8 mouse cellular contexts compared by ENCODE assay signal in genomic region chr5:123258990-123259389, GRCm38 (mm10). TPM values are rescaled to one million over a fixed set of nuclear protein-coding genes. Genes with fewer than 3 reads are reported as not detected.
DNase-seq lines count a peak whose midpoint lies in the region; ATAC-seq and TF ChIP-seq lines count a peak whose summit lies in the region.

No protein-coding gene starts in this region.

- WGBS in intestine, embryonic 14.5 days = 44% methylated on average over 5 of the region's 5 CpGs
- WGBS in intestine, embryonic 16.5 days = 49% methylated on average over 5 of the region's 5 CpGs
- 55% methylated on average over 5 of the region's 5 CpGs for WGBS in limb, embryonic 10.5 days

- H3K9ac ChIP-seq in intestine, embryonic 14.5 days (ENCODE audit: low read length) = no peak overlapping the region
- H3K9ac ChIP-seq in intestine, embryonic 16.5 days (ENCODE audit: low read depth, low read length) = no peak overlapping the region

- H3K27ac ChIP-seq in intestine, embryonic 14.5 days (ENCODE audit: low read depth) = no peak overlapping the region
- no peak overlapping the region for H3K27ac ChIP-seq in intestine, embryonic 16.5 days (ENCODE audit: low read length)
- H3K27ac ChIP-seq in limb, embryonic 10.5 days = no peak overlapping the region

- peak; percentile 91 for TF ChIP-seq CTCF in E14TG2a.4 (conservative IDR thresholded peaks at IDR 0.05; ENCODE audit: low read length)

- no peak overlapping the region for H3K4me2 ChIP-seq in intestine, embryonic 14.5 days (ENCODE audit: low read length)
- H3K4me2 ChIP-seq in intestine, embryonic 16.5 days (ENCODE audit: low read depth, low read length) = no peak overlapping the region

- no peak for ATAC-seq in intestine, embryonic 14.5 days (replicated peaks; ENCODE audit: low FRiP score, low TSS enrichment, low read depth)
- no peak for ATAC-seq in intestine, embryonic 16.5 days

- H3K4me3 ChIP-seq in intestine, embryonic 14.5 days (ENCODE audit: low read depth, low read length) = no peak overlapping the region
- H3K4me3 ChIP-seq in intestine, embryonic 16.5 days (ENCODE audit: low read length) = no peak overlapping the region
- H3K4me3 ChIP-seq in E14TG2a.4 (replicated peaks; ENCODE audit: low read length) = no peak overlapping the region
- no peak overlapping the region for H3K4me3 ChIP-seq in limb, embryonic 10.5 days

- no peaks in the 10 kb centered on the region for H3K36me3 ChIP-seq in intestine, embryonic 14.5 days (ENCODE audit: control insufficient read depth, insufficient read depth, low read length)
- H3K36me3 ChIP-seq in intestine, embryonic 16.5 days (ENCODE audit: control insufficient read depth, insufficient read depth, low read length) = no peaks in the 10 kb centered on the region
- H3K36me3 ChIP-seq in E14TG2a.4 (ENCODE audit: insufficient read depth, low read length) = no peaks in the 10 kb centered on the region
- no peaks in the 10 kb centered on the region for H3K36me3 ChIP-seq in limb, embryonic 10.5 days

- DNase-seq in intestine, embryonic 14.5 days (ENCODE audit: low spot score) = peak; percentile 70
- peak; percentile 76 for DNase-seq in adrenal gland, postnatal 10 days
- DNase-seq in embryo, embryonic 10.5 days (ENCODE audit: low spot score) = peak; percentile 65
- DNase-seq in limb, embryonic 10.5 days (ENCODE audit: low spot score) = peak; percentile 71
- peak; percentile 65 to 67 for DNase-seq in right cerebral cortex, adult 2 months (ENCODE audit: low spot score in 2 of 2)
- no peak for DNase-seq in ovary, postnatal 14 days (ENCODE audit: low spot score)

- no peaks in the 10 kb centered on the region for H3K9me3 ChIP-seq in intestine, embryonic 14.5 days (ENCODE audit: control insufficient read depth, low read length)
- no peaks in the 10 kb centered on the region for H3K9me3 ChIP-seq in intestine, embryonic 16.5 days (ENCODE audit: control insufficient read depth, low read length)
- no peaks in the 10 kb centered on the region for H3K9me3 ChIP-seq in E14TG2a.4 (ENCODE audit: low read length)
- no peaks in the 10 kb centered on the region for H3K9me3 ChIP-seq in limb, embryonic 10.5 days (replicated peaks)

- no peaks in the 10 kb centered on the region for H3K27me3 ChIP-seq in intestine, embryonic 14.5 days (replicated peaks; ENCODE audit: control insufficient read depth, insufficient read depth, low read length)
- H3K27me3 ChIP-seq in intestine, embryonic 16.5 days (replicated peaks; ENCODE audit: control insufficient read depth, insufficient read depth, low read length) = no peaks in the 10 kb centered on the region
- H3K27me3 ChIP-seq in E14TG2a.4 (ENCODE audit: insufficient read depth, low read length) = peaks cover 26% of the 10 kb centered on the region
- H3K27me3 ChIP-seq in limb, embryonic 10.5 days (ENCODE audit: low read depth, poor library complexity, severe bottlenecking) = peaks cover 8% of the 10 kb centered on the region

- H3K4me1 ChIP-seq in intestine, embryonic 14.5 days (replicated peaks; ENCODE audit: control insufficient read depth, insufficient read depth, low read length) = peaks cover 5% of the 10 kb centered on the region; the same call in 1 of the 2 replicates
- no peaks in the 10 kb centered on the region; the same call in 1 of the 2 replicates for H3K4me1 ChIP-seq in intestine, embryonic 16.5 days (ENCODE audit: control insufficient read depth, insufficient read depth, low read length)
- H3K4me1 ChIP-seq in E14TG2a.4 (replicated peaks; ENCODE audit: low read depth, low read length) = peaks cover 18% of the 10 kb centered on the region
- peaks cover 17% of the 10 kb centered on the region for H3K4me1 ChIP-seq in limb, embryonic 10.5 days

RNA-seq across cellular contexts. Expression of gene Wdr66, which starts 7.1 kb away (rescaled TPM):
- polyA plus RNA-seq in intestine, embryonic 14.5 days (2014; fragmentation: Nextera tagmentation; extraction: Ambion mirVana) = 1.1 and 1.8 TPM in 2 replicates
- polyA plus RNA-seq in intestine, embryonic 16.5 days (2015; fragmentation: Nextera tagmentation; extraction: Ambion mirVana) = 0.40 and 0.50 TPM in 2 replicates
- total RNA-seq in adrenal gland, postnatal 10 days (2021) = under 1 TPM; 0.39 to 0.73 TPM
- 0.16 and 0.20 TPM in 2 replicates for polyA plus RNA-seq in limb, embryonic 10.5 days (2016; fragmentation: Nextera tagmentation; extraction: Ambion mirVana)
